In genomic region chrX:136975397-136975796, GRCm38 (mm10) we compare ENCODE assay signal across 10 mouse cellular contexts. TPM values are rescaled to one million over a fixed set of nuclear protein-coding genes. Genes with fewer than 3 reads are reported as not detected.
DNase-seq lines count a peak whose midpoint lies in the region; ATAC-seq and TF ChIP-seq lines count a peak whose summit lies in the region.
"Not testable (repeated sequence)": the region's sequence is repeated elsewhere in the genome, so short reads cannot be mapped to it uniquely, and the experiment has no call there.
"Had no signal": no experiment of that assay in that cellular context is flagged by ENCODE, and none has a peak within 500 bp of the region (broad histone marks: within the 10 kb centered on the region; RNA-seq: fewer than 3 reads in every experiment).

Gene Tmsb15b2 (minus strand): TSS chrX:136975497.

- not testable (repeated sequence) for ATAC-seq in forebrain, embryonic 11.5 days (replicated peaks; ENCODE audit: low FRiP score); heart, embryonic 16.5 days (replicated peaks; ENCODE audit: extremely low read depth, insufficient read depth, low FRiP score); liver, postnatal 0 days; neural tube, embryonic 12.5 days (ENCODE audit: low FRiP score, low read depth)

- H3K4me1 ChIP-seq in forebrain, embryonic 11.5 days (replicated peaks; ENCODE audit: control insufficient read depth, insufficient read depth, low read length); heart, embryonic 16.5 days (ENCODE audit: control insufficient read depth, insufficient read depth, low read length); kidney, adult 2 months (ENCODE audit: control insufficient read depth, insufficient read depth, low read length); liver, postnatal 0 days (ENCODE audit: insufficient read depth); neural tube, embryonic 12.5 days: not testable (repeated sequence)

- TF ChIP-seq POLR2A in kidney, adult 2 months (IDR thresholded peaks at IDR 0.05; ENCODE audit: low read depth, low read length): not testable (repeated sequence)

- H3K4me3 ChIP-seq in forebrain, embryonic 11.5 days (ENCODE audit: low read depth, low read length): peak within 1 kb of the TSS; percentile 29
- H3K4me3 ChIP-seq in heart, embryonic 16.5 days (ENCODE audit: low read length): peak within 1 kb of the TSS; percentile 46
- 0 out of 2 replicates have a peak within 1 kb of the TSS, but pooled peaks have one; percentile 62 for H3K4me3 ChIP-seq in kidney, adult 2 months (ENCODE audit: insufficient read depth, low read depth, low read length)
- H3K4me3 ChIP-seq in liver, postnatal 0 days (ENCODE audit: low read depth, low read length): peak within 1 kb of the TSS; percentile 36
- H3K4me3 ChIP-seq in neural tube, embryonic 12.5 days: peak within 1 kb of the TSS; percentile 38; the same call in 1 of the 2 replicates

- not testable (repeated sequence) for H3K36me3 ChIP-seq in forebrain, embryonic 11.5 days (ENCODE audit: control insufficient read depth, insufficient read depth, low read length); heart, embryonic 16.5 days (ENCODE audit: control insufficient read depth, insufficient read depth); kidney, adult 2 months (ENCODE audit: control insufficient read depth, insufficient read depth, low read length); liver, postnatal 0 days (replicated peaks; ENCODE audit: insufficient read depth, low read length); neural tube, embryonic 12.5 days

- not testable (repeated sequence) for TF ChIP-seq CTCF in kidney, adult 2 months (conservative IDR thresholded peaks at IDR 0.05; ENCODE audit: insufficient read depth, insufficient read length, low read depth, low read length); liver, postnatal 0 days (IDR thresholded peaks at IDR 0.05; ENCODE audit: low read depth)

- peak within 1 kb of the TSS; percentile 46 for H3K4me2 ChIP-seq in forebrain, embryonic 11.5 days (ENCODE audit: low read depth, low read length, severe bottlenecking)
- H3K4me2 ChIP-seq in heart, embryonic 16.5 days (ENCODE audit: low read depth, low read length): peak within 1 kb of the TSS; percentile 66
- H3K4me2 ChIP-seq in liver, postnatal 0 days (ENCODE audit: low read depth, low read length): peak within 1 kb of the TSS; percentile 63
- peak within 1 kb of the TSS; percentile 58 for H3K4me2 ChIP-seq in neural tube, embryonic 12.5 days (replicated peaks)

- H3K27ac ChIP-seq in forebrain, embryonic 11.5 days (ENCODE audit: low read depth, low read length); heart, embryonic 16.5 days (ENCODE audit: low read length); kidney, adult 2 months (ENCODE audit: insufficient read depth, low read depth, low read length); liver, postnatal 0 days (ENCODE audit: low read depth); neural tube, embryonic 12.5 days: not testable (repeated sequence)

- not testable (repeated sequence) for DNase-seq in adrenal gland, postnatal 36 days; forebrain, embryonic 11.5 days (ENCODE audit: low spot score); kidney, adult 2 months; left cerebral cortex, postnatal 10 days (ENCODE audit: extremely low spot score in 1 of 2, low spot score in 2 of 2); liver, postnatal 0 days

- TF ChIP-seq EP300 in liver, postnatal 0 days (IDR thresholded peaks at IDR 0.05; ENCODE audit: low read depth): not testable (repeated sequence)

- WGBS in forebrain, embryonic 11.5 days: 87% methylated on average over 6 of the region's 6 CpGs
- WGBS in heart, embryonic 16.5 days: 82% methylated on average over 6 of the region's 6 CpGs
- WGBS in kidney, adult 2 months: 92% methylated on average over 6 of the region's 6 CpGs
- 74% methylated on average over 6 of the region's 6 CpGs for WGBS in liver, postnatal 0 days (ENCODE audit: insufficient replicate concordance)
- WGBS in neural tube, embryonic 12.5 days: 89% methylated on average over 6 of the region's 6 CpGs

- intact Hi-C loops in left cerebral cortex, postnatal 10 days (cut with DNase I): not testable (repeated sequence)

- H3K9me3 ChIP-seq in forebrain, embryonic 11.5 days (ENCODE audit: control insufficient read depth, low read length); heart, embryonic 16.5 days (replicated peaks; ENCODE audit: control insufficient read depth, low read length); liver, postnatal 0 days (ENCODE audit: low read length); neural tube, embryonic 12.5 days: not testable (repeated sequence)

- not testable (repeated sequence) for H3K27me3 ChIP-seq in forebrain, embryonic 11.5 days (ENCODE audit: control insufficient read depth, insufficient read depth, low read length); heart, embryonic 16.5 days (ENCODE audit: control insufficient read depth, insufficient read depth, low read length); kidney, adult 2 months (replicated peaks; ENCODE audit: control insufficient read depth, insufficient read depth, low read length); liver, postnatal 0 days (ENCODE audit: insufficient read depth, low read length); neural tube, embryonic 12.5 days (replicated peaks)

- not testable (repeated sequence) for H3K9ac ChIP-seq in forebrain, embryonic 11.5 days (ENCODE audit: low read length); liver, postnatal 0 days (replicated peaks)
- peak within 1 kb of the TSS; percentile 66 for H3K9ac ChIP-seq in heart, embryonic 16.5 days (ENCODE audit: low read length)
- 0 out of 2 replicates have a peak within 1 kb of the TSS, but pooled peaks have one; percentile 40 for H3K9ac ChIP-seq in neural tube, embryonic 12.5 days

RNA-seq across cellular contexts. Expression of gene Tmsb15b2, which starts in this region (rescaled TPM):
- total RNA-seq in adrenal gland, postnatal 36 days (2021): 10 to 100 TPM; 17.0 to 19.8 TPM
- polyA plus RNA-seq in forebrain, embryonic 11.5 days (2014; fragmentation: Nextera tagmentation; extraction: Ambion mirVana): 49.6 and 58.7 TPM in 2 replicates
- polyA plus RNA-seq in heart, embryonic 16.5 days (2015; fragmentation: Nextera tagmentation; extraction: Ambion mirVana): 8.4 and 10.8 TPM in 2 replicates
- 0.44 and 0.57 TPM in 2 replicates for polyA plus RNA-seq in kidney, adult 2 months (2012; rRNA removed)
- total RNA-seq in left cerebral cortex, postnatal 10 days (2021): 10 to 100 TPM; 25.1 to 47.4 TPM
- polyA plus RNA-seq in liver, postnatal 0 days (2015; fragmentation: Nextera tagmentation; extraction: Ambion mirVana): 12.9 and 16.1 TPM in 2 replicates
- 81.4 and 93.4 TPM in 2 replicates for polyA plus RNA-seq in neural tube, embryonic 12.5 days (2016; fragmentation: Nextera tagmentation; extraction: Ambion mirVana)
- total RNA-seq: megakaryocyte-erythroid progenitor cell, adult 5-6 weeks; MEL had no signal
- polyA plus RNA-seq: gonadal fat pad, adult 2 months had no signal
